Mouse (Mus musculus) heart, postnatal 36 days (tissue): Measurements from ENCODE around the gene Zfp827. TPM values are rescaled to one million over a fixed set of nuclear protein-coding genes. Genes with fewer than 3 reads are reported as not detected.
A peak's percentile ranks its signal among the peaks of the same experiment; 100 is the strongest.
"Not testable (repeated sequence)": the region's sequence is repeated elsewhere in the genome, so short reads cannot be mapped to it uniquely, and the experiment has no call there.

Source experiments
- DNase-seq, 2 experiments: peaks; one replicate each; pipeline ENCODE4 v3.0.0; 2021 to 2022
- intact Hi-C: fragments of 180-260 bp; cut with DNase I; formaldehyde crosslinking; loops from one replicate; pipeline ENCODE4 v1.15.1; 2025
- total RNA-seq, 2 experiments: library from RNA; stranded (reverse); gene quantifications; 2 replicates each; pipeline ENCODE4 v1.2.3; 2021

Gene Zfp827
- total RNA-seq, 2 experiments from 2014 or later, result 10.0 to 17.2 TPM

DNA sequence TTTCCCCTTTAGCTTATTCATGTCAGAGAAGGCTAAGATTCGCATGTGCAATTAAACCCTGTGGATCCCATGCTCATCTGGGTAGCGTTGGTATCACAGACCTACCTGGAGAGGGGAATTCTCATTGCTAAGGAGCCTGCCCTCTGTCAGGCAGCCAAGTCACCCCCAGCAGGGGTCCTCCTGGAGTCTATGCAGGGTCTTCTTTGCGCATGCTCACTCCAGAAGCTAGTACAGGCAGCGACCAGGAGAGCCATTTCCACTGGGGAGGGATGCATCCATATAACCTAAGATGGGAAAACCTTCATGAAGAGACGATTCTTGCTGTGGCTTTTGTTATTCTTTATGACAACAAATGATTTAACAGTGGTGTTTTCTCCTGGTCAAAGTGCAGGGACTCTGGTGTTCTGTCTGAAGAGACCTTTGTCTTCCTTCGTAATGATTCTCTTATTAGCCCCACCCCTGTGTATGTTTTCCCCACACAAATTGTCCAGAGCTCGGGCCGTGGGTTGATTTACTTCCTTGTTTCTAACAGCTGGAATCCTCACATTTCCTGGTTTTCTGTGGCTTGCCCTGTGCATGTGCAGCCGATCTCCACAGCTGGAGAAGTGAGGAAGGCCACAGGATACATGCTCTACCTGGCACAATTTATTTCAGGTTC is 75.8 kb downstream of the Zfp827 start:
- DNase-seq, result no peak
- intact Hi-C loops, result no loop called here

DNA sequence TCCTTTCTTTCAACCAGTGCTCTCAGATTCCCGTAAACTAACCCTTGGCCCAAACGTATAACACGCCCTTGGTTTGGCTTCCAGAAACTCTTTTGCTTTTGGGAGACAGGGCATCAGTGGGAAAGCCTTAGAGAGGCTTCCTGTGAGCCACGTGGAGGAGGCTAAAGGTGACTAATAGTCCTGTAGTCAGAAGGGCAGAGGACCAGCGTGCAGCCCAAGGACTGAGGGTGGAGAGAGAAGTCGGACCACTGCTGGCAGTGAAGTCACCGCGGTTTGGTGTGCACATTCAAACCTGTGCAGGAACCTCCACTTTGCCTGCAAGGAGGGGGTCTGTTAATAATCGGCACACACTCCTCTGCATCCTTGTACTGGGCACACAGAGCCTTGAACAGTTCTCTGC is 76.4 kb downstream of the Zfp827 start:
- intact Hi-C loops, result no loop called here
- no peak for DNase-seq

GRCm38 (mm10) chr8:79105186-79105585 is 76.9 kb downstream of the Zfp827 start:
- DNase-seq, result no peak
- intact Hi-C loops, result no loop called here

DNA sequence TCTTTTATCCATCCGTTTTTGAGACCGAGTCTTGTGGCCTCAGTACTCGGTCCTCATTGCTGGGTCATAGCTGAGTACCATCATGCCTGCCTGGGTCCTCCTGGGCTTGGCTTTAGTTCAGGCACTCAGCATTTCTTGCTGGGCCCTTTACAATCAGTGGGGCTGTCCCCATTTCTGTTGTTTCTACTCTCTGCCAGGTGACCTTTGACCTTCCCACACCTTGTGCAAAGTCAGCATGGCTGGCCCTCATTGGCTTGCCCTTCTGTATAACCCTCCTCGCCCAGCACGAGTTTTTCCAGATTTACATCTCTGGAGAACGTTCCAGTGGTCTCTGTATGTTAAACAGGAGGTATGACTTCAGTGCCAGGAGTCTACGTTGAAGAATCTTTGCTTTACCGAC is 83.2 kb downstream of the Zfp827 start:
- no peak for DNase-seq
- intact Hi-C loops, result no loop called here

- no peak for DNase-seq
- intact Hi-C loops, result no loop called here
Measured at GRCm38 (mm10) chr8:79112480-79112879, 84.2 kb downstream of the Zfp827 start.

- intact Hi-C loops, result no loop called here
- no peak for DNase-seq
Measured at GRCm38 (mm10) chr8:79113533-79113932, 85.3 kb downstream of the Zfp827 start.

DNA sequence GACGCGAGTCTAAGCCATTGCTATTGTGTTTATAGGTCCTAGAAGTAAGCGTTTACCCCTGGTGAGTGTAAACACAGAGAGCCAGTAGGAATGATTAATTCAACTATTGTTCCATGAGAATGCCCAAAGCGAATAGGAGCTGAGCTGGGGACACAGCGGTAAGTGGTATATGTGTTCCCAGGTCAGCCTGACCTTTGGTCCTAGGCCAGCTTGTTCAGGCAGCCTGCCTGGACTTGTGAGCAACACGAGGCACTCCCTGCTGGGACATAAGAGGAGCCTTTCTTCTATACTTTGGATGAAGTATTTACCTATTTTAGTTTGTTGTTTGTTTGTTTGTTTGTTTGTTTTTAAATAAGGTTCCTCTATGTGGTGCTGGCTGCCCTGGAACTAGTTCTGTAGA is 86.3 kb downstream of the Zfp827 start:
- DNase-seq, result peak; percentile 30 to 35
- intact Hi-C loops, result no loop called here

- intact Hi-C loops, result no loop called here
- DNase-seq, result no peak
Measured at GRCm38 (mm10) chr8:79116436-79116835, 88.2 kb downstream of the Zfp827 start.

DNA sequence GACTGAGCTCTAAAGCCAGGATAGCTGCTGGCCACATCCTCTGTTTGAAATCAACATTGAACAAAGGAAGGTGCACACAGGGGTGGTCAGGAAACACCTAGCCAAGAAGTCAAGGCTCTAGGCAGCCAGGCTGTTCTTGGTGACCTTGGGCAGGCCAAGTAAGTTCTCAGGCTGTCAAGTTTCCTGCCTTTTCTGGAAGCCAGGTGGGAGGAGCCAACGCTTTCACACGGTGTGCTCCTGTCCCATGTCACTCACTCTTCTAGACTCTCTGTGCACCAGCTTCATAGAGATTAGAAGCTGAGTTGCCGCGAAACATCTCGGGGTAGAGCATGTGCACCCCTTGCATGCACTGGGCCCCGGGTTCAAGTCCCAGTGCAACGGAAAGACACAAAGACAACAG is 89.5 kb downstream of the Zfp827 start:
- intact Hi-C loops, result no loop called here
- no peak for DNase-seq

DNA sequence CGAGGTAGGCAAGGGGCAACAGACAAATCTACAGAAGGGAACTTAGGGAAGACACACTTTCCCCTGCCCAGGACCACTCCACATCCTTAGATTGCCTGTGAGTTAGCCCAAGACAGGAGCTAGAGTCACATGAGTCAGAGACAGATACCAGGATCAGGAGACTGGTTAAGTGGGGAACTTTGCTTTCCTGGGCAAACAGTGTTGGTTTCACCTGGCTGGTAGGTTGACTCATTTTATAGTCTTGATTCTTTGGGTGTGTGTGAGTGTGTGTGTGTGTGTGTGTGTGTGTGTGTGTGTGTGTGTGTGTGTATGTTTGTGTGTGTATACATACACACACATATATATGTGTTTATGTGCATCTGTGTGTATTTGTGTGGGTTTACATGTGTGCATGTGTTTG is 93.4 kb downstream of the Zfp827 start:
- intact Hi-C loops, result no loop called here
- DNase-seq, result no peak

DNA sequence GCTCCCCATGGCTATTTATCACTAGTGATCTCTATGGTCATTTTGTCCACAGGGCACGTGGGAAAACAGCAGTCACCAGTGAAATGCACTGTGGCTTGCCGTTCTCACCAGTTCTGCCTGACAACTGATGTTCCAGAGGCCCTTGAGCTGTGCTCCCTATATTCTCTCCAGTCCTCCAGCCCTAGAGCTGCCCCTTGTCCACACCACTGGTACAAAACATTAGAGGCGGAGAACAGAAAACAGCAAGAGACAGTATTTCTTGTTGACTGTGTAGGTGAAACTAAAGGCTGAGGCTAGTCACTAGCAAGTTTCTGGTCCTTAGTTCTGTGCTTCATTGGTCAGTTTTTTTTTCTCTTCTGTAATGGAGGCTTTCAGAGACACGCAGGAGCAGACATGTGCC is 96.0 kb downstream of the Zfp827 start:
- intact Hi-C loops, result no loop called here
- DNase-seq, result no peak

DNA sequence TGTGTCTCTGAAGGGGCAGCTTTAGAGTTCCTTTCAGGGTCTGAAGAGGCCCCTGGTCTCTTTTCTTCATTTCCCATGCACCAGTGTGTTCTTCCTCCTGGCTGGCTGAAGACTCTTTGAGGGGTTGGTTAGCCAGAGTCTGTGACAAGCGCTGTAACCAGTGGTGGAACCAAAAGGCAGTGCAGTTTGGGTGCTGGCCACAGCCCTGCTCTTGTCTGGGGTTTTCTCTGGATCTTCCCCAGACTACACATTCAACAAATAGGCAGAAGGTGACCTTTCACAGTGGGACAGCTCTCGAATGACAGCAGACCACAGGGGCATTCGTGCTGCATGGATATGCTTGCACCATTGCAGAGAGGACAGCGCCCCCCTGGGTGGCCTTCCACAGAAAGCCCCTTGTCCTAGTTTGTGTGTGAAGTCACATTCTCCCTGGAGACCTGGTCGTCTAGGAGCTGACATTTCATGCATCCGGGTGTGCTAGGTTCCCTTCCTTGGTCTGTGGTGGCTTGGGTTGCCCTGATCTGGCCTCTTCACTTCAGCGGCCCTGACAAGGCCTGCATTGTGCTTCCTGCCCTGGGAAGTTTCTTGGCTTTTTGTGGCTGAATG is 99.1 kb downstream of the Zfp827 start:
- no peak for DNase-seq
- intact Hi-C loops, result no loop called here

DNA sequence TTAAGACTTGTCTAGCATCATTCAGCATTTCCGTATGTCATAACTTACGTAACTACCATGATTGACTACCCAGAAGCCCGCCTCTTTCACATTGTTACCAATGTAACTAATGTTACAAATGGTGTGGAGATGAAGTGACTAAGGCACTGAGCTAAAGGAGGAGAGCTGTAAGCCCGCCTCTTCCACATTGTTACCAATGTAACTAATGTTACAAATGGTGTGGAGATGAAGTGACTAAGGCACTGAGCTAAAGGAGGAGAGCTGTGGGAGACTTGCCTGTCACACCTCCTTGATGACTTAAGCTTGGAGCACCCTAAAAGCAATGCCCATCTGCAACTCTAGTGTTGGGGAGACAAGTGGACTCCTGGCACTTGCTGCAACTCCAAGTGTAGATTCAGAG is 100.3 kb downstream of the Zfp827 start:
- intact Hi-C loops, DNase-seq: not testable (repeated sequence)

- no peak for DNase-seq
- intact Hi-C loops, result no loop called here
Measured at GRCm38 (mm10) chr8:79139614-79140013, 111.4 kb downstream of the Zfp827 start.

DNA sequence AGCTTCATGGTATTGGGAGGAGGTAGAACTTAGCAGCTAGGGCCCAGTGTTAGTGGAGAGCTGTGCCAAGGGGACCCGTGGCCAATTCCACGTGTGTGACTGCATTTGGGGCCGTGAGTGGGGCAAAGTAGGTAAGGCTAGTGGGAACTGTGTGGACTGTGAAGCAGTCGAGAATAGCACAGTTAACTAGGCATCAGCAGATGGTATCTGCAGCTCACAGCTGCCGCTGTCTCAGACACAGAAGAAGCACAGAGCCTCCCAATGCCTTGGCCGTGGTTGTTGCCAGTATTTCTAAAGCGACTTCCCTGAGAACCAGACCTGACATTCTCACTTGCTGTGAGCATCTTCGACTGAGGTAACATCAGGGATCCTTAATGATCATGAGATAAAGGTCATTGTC is 112.7 kb downstream of the Zfp827 start:
- no peak for DNase-seq
- intact Hi-C loops, result no loop called here

DNA sequence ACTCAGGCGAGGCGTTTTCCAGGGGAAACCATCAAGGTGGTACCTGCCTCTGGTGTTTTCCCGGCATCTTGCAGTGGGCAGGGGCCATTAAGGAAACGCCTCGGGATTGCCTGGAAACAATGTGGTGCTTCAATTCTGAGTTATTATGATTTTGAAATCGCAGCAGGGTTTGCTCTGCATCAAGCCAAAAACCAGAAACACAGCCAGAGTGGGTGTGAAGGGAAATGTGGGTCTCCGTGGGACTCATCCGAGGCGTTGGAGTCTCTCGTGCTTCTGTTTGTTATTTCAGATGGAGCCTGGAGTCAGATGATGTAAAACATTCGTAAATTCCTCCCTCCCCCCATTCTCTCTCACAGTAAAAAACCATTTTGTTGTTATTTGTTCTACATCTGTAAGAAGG is 113.4 kb downstream of the Zfp827 start:
- intact Hi-C loops, result no loop called here
- DNase-seq, result no peak

GRCm38 (mm10) chr8:79143729-79144128 is 115.5 kb downstream of the Zfp827 start:
- DNase-seq, result no peak
- intact Hi-C loops, result no loop called here

GRCm38 (mm10) chr8:79145210-79145609 is 117.0 kb downstream of the Zfp827 start:
- no peak for DNase-seq
- intact Hi-C loops, result no loop called here

DNA sequence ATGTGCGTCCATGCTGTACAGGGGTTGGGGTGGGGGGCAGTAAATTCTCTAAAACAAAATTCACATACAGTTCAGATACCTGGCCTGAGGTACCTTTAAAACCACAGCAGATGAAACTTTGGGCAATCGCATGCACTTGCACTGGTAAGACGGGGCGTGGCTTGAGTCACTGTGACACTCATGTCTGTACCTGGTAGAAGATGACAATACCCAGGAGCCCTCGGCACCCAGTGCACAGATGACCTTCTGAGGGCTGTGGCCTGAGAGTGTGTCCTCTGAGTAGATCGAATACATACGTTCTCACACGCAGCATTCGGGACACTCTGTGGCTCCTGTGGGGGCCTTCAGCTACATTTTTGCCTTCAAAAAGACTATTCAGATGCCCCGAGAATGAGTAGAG is 117.4 kb downstream of the Zfp827 start:
- DNase-seq, result no peak
- intact Hi-C loops, result no loop called here

- intact Hi-C loops, result no loop called here
- DNase-seq, result no peak
Measured at GRCm38 (mm10) chr8:79148799-79149198, 120.6 kb downstream of the Zfp827 start.

GRCm38 (mm10) chr8:79149880-79150279 is 121.6 kb downstream of the Zfp827 start:
- no peak for DNase-seq
- intact Hi-C loops, result no loop called here

- no peak for DNase-seq
- intact Hi-C loops, result no loop called here
Measured at GRCm38 (mm10) chr8:79150544-79151192, 122.4 kb downstream of the Zfp827 start.
